Mouse (Mus musculus) stomach, embryonic 14.5 days (tissue): ENCODE results near the gene Cdh23. TPM values are rescaled to one million over a fixed set of nuclear protein-coding genes. Genes with fewer than 3 reads are reported as not detected.

Experiments used
- ATAC-seq: fragments of 200-750 bp; cut with Nextera tagmentation; 2 replicates; pipeline ENCODE4 v1.8.0; 2017; ENCODE audit warnings: low read depth, moderate TSS enrichment; ENCODE audit not compliant: insufficient number of reproducible peaks, insufficient read depth, low FRiP score
- H3K27ac ChIP-seq: fragments of 300-500 bp; sonication (generic); 2 replicates; pipeline ENCODE4 v1.5.1; 2014; ENCODE audit warnings: mild to moderate bottlenecking, low read length, moderate library complexity, mixed read lengths
- H3K27me3 ChIP-seq: fragments of 300-500 bp; sonication (generic); 2 replicates; pipeline ENCODE4 v1.6.1; 2014; ENCODE audit warnings: low read length, control low read depth, mixed read lengths; ENCODE audit not compliant: control insufficient read depth, insufficient read depth
- H3K36me3 ChIP-seq: fragments of 300-500 bp; sonication (generic); 2 replicates; pipeline ENCODE4 v1.6.1; 2014; ENCODE audit warnings: mild to moderate bottlenecking, control low read depth, low read length, moderate library complexity, mixed read lengths; ENCODE audit not compliant: control insufficient read depth, insufficient read depth
- H3K4me1 ChIP-seq: fragments of 300-500 bp; sonication (generic); 2 replicates; pipeline ENCODE4 v1.6.1; 2014; ENCODE audit warnings: low read length, control low read depth, mixed read lengths; ENCODE audit not compliant: control insufficient read depth, insufficient read depth
- H3K4me2 ChIP-seq: fragments of 300-500 bp; sonication (generic); replicated peaks from 2 replicates; pipeline ENCODE4 v1.6.1; 2014; ENCODE audit warnings: low read depth, low read length, control low read depth
- H3K4me3 ChIP-seq: fragments of 300-500 bp; sonication (generic); 2 replicates; pipeline ENCODE4 v1.5.1; 2014; ENCODE audit warnings: low read depth, low read length, control low read depth
- H3K9ac ChIP-seq: fragments of 300-500 bp; sonication (generic); replicated peaks from 2 replicates; pipeline ENCODE4 v1.6.1; 2014; ENCODE audit warnings: low read depth, mild to moderate bottlenecking, control low read depth, low read length, moderate library complexity, mixed read lengths
- H3K9me3 ChIP-seq: fragments of 300-500 bp; sonication (generic); 2 replicates; pipeline ENCODE4 v1.6.1; 2016; ENCODE audit warnings: low read depth, low read length, control low read depth; ENCODE audit not compliant: control insufficient read depth
- WGBS: fragments of 180-500 bp; shearing (Covaris S2); extraction: QIAGEN DNeasy Blood & Tissue Kit; methylation state at CpG from one replicate; pipeline ENCODE4 v1.1.7; 2014; 5-methylcytosine and 5-hydroxymethylcytosine counted together
- polyA plus RNA-seq: library from polyadenylated mRNA; unstranded; fragments of >200 nt; fragmentation: Nextera tagmentation; extraction: Ambion mirVana; gene quantifications from 2 replicates; pipeline ENCODE4 v1.2.1, GENCODE M21; 2014

Cdh23 gene
- polyA plus RNA-seq, 1 experiment from 2014 or later = 0.71 TPM

GRCm38 (mm10) chr10:60574851-60575250 lies 121.4 kb downstream of the Cdh23 start:
- H3K27ac ChIP-seq = no peak overlapping the region
- H3K9me3 ChIP-seq = no peaks in the 10 kb centered on the region
- H3K4me1 ChIP-seq = no peaks in the 10 kb centered on the region
- H3K27me3 ChIP-seq = no peaks in the 10 kb centered on the region
- no peaks in the 10 kb centered on the region for H3K36me3 ChIP-seq
- no peak for ATAC-seq
- no peak overlapping the region for H3K4me3 ChIP-seq
- 81% methylated on average over 3 of the region's 3 CpGs for WGBS
- no peak overlapping the region for H3K9ac ChIP-seq
- H3K4me2 ChIP-seq = no peak overlapping the region

- Histone ChIP-seq H3K9me3 (no peaks in the 10 kb centered on the region), H3K9ac (no peak overlapping the region), H3K4me1 (0 out of 2 replicates have a peak, but pooled peaks cover under 1% of the 10 kb centered on the region), H3K27me3 (no peaks in the 10 kb centered on the region), H3K4me2 (no peak overlapping the region), H3K4me3 (no peak overlapping the region), H3K36me3 (no peaks in the 10 kb centered on the region), H3K27ac (no peak overlapping the region)
- WGBS = 75% methylated on average over 4 of the region's 4 CpGs
- no peak for ATAC-seq
Measured at GRCm38 (mm10) chr10:60571491-60571890, 124.8 kb downstream of the Cdh23 start.

GRCm38 (mm10) chr10:60566369-60567037 lies 129.8 kb downstream of the Cdh23 start:
- 41% methylated on average over 24 of the region's 24 CpGs for WGBS
- no peak for ATAC-seq
- H3K27ac ChIP-seq = no peak overlapping the region
- no peak overlapping the region for H3K4me3 ChIP-seq
- H3K4me1 ChIP-seq = peaks cover 8% of the 10 kb centered on the region; the same call in 1 of the 2 replicates
- H3K36me3 ChIP-seq = no peaks in the 10 kb centered on the region
- no peak overlapping the region for H3K9ac ChIP-seq
- H3K4me2 ChIP-seq = peak overlapping the region; percentile 2; the same call in 1 of the 2 replicates
- H3K27me3 ChIP-seq = no peaks in the 10 kb centered on the region
- H3K9me3 ChIP-seq = no peaks in the 10 kb centered on the region

- no peak overlapping the region for H3K9ac ChIP-seq
- H3K4me3 ChIP-seq = no peak overlapping the region
- no peak for ATAC-seq
- H3K9me3 ChIP-seq = no peaks in the 10 kb centered on the region
- WGBS = 83% methylated on average over 6 of the region's 6 CpGs
- no peak overlapping the region for H3K4me2 ChIP-seq
- H3K4me1 ChIP-seq = peaks cover 8% of the 10 kb centered on the region; the same call in 1 of the 2 replicates
- H3K27me3 ChIP-seq = no peaks in the 10 kb centered on the region
- H3K27ac ChIP-seq = no peak overlapping the region
- H3K36me3 ChIP-seq = no peaks in the 10 kb centered on the region
Measured at GRCm38 (mm10) chr10:60564136-60564535, 132.2 kb downstream of the Cdh23 start.

GRCm38 (mm10) chr10:60562946-60563345 lies 133.3 kb downstream of the Cdh23 start:
- Histone ChIP-seq H3K9ac (no peak overlapping the region), H3K36me3 (no peaks in the 10 kb centered on the region), H3K4me1 (peaks cover 8% of the 10 kb centered on the region; the same call in 1 of the 2 replicates), H3K4me3 (no peak overlapping the region), H3K27ac (no peak overlapping the region), H3K27me3 (no peaks in the 10 kb centered on the region), H3K4me2 (no peak overlapping the region), H3K9me3 (no peaks in the 10 kb centered on the region)
- ATAC-seq = 0 out of 2 replicates have a peak, but pooled peaks have one; percentile 35
- 23% methylated on average over 7 of the region's 7 CpGs for WGBS

GRCm38 (mm10) chr10:60558491-60558927 lies 137.8 kb downstream of the Cdh23 start:
- Histone ChIP-seq H3K27me3 (no peaks in the 10 kb centered on the region), H3K27ac (no peak overlapping the region), H3K4me2 (no peak overlapping the region), H3K4me3 (no peak overlapping the region), H3K36me3 (no peaks in the 10 kb centered on the region), H3K9me3 (no peaks in the 10 kb centered on the region), H3K9ac (no peak overlapping the region), H3K4me1 (peaks cover 5% of the 10 kb centered on the region; the same call in 1 of the 2 replicates)
- no peak; the same call in 1 of the 2 replicates for ATAC-seq
- 22% methylated on average over 9 of the region's 9 CpGs for WGBS

GRCm38 (mm10) chr10:60552951-60553635 lies 143.2 kb downstream of the Cdh23 start:
- H3K27ac ChIP-seq = no peak overlapping the region
- H3K36me3 ChIP-seq = no peaks in the 10 kb centered on the region
- no peak overlapping the region for H3K4me2 ChIP-seq
- no peaks in the 10 kb centered on the region for H3K4me1 ChIP-seq
- whole genome bisulfite sequencing = 56% methylated on average over 3 of the region's 4 CpGs
- H3K9ac ChIP-seq = no peak overlapping the region
- no peak overlapping the region for H3K4me3 ChIP-seq
- no peaks in the 10 kb centered on the region for H3K9me3 ChIP-seq
- no peaks in the 10 kb centered on the region for H3K27me3 ChIP-seq
- no peak for ATAC-seq

- Histone ChIP-seq H3K4me2 (no peak overlapping the region), H3K27me3 (no peaks in the 10 kb centered on the region), H3K4me3 (no peak overlapping the region), H3K9ac (no peak overlapping the region), H3K36me3 (no peaks in the 10 kb centered on the region), H3K4me1 (no peaks in the 10 kb centered on the region), H3K27ac (no peak overlapping the region), H3K9me3 (no peaks in the 10 kb centered on the region)
- WGBS = 69% methylated on average over 18 of the region's 18 CpGs
- ATAC-seq = no peak
Measured at GRCm38 (mm10) chr10:60539164-60539914, 157.0 kb downstream of the Cdh23 start.
